Mouse (Mus musculus) intestine, embryonic 15.5 days (tissue): ENCODE measurements at regions not wholly inside any gene's neighbourhood (a gene's known extent, or its start where the extent isn't known, plus 50 kb on each side); places are given as distances from the start of the nearest gene placed in this dataset.

Source experiments
- ATAC-seq: fragments of 200-750 bp; cut with Nextera tagmentation; 2 replicates; pipeline ENCODE4 v1.8.0; 2017; ENCODE audit warnings: moderate TSS enrichment, moderate library complexity
- H3K27ac ChIP-seq: fragments of 300-500 bp; sonication (generic); 2 replicates; pipeline ENCODE4 v1.5.1; 2015; ENCODE audit warnings: mild to moderate bottlenecking, inconsistent platforms
- H3K27me3 ChIP-seq: fragments of 300-500 bp; sonication (generic); replicated peaks from 2 replicates; pipeline ENCODE4 v1.6.1; 2015; ENCODE audit warnings: inconsistent platforms
- H3K36me3 ChIP-seq: fragments of 300-500 bp; sonication (generic); 2 replicates; pipeline ENCODE4 v1.6.1; 2015; ENCODE audit warnings: inconsistent platforms
- H3K4me1 ChIP-seq: fragments of 300-500 bp; sonication (generic); replicated peaks from 2 replicates; pipeline ENCODE4 v1.6.1; 2015; ENCODE audit warnings: inconsistent platforms
- H3K4me2 ChIP-seq: fragments of 300-500 bp; sonication (generic); replicated peaks from 2 replicates; pipeline ENCODE4 v1.6.1; 2015; ENCODE audit warnings: mild to moderate bottlenecking, inconsistent platforms
- H3K4me3 ChIP-seq: fragments of 300-500 bp; sonication (generic); replicated peaks from 2 replicates; pipeline ENCODE4 v1.5.1; 2015; ENCODE audit warnings: inconsistent platforms
- H3K9ac ChIP-seq: fragments of 300-500 bp; sonication (generic); 2 replicates; pipeline ENCODE4 v1.6.1; 2015; ENCODE audit warnings: inconsistent platforms
- H3K9me3 ChIP-seq: fragments of 300-500 bp; sonication (generic); 2 replicates; pipeline ENCODE4 v1.6.1; 2016; ENCODE audit warnings: inconsistent platforms
- WGBS: fragments of 180-500 bp; shearing (Covaris S2); methylation state at CpG from one replicate; pipeline ENCODE4 v1.1.7; 2015; 5-methylcytosine and 5-hydroxymethylcytosine counted together

DNA sequence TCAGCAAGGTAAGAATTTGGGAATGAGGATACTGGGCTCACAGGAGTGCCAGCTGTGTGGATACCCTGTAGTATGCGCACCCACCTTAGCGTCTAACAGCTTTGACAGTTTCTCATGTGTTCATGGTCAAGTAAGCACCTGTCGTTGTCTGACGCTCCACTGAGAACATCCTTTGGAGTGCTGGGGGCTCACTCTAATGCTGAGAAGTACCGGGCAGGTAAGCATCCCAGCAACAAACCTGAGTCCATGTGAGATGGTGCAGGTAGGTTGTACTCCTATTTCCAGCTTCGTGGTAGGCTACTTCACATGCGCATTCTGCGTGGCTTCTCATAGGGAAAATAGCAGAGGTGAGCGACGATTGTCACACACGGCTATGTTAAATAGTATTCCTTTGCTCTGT, 129.3 kb upstream of the Dkk2 start:
- Histone ChIP-seq H3K9ac (no peak overlapping the region), H3K27me3 (no peaks in the 10 kb centered on the region), H3K9me3 (no peaks in the 10 kb centered on the region), H3K4me1 (no peaks in the 10 kb centered on the region), H3K27ac (no peak overlapping the region), H3K36me3 (no peaks in the 10 kb centered on the region), H3K4me2 (no peak overlapping the region), H3K4me3 (no peak overlapping the region)
- no peak for ATAC-seq
- 93% methylated on average over 11 of the region's 11 CpGs for WGBS

DNA sequence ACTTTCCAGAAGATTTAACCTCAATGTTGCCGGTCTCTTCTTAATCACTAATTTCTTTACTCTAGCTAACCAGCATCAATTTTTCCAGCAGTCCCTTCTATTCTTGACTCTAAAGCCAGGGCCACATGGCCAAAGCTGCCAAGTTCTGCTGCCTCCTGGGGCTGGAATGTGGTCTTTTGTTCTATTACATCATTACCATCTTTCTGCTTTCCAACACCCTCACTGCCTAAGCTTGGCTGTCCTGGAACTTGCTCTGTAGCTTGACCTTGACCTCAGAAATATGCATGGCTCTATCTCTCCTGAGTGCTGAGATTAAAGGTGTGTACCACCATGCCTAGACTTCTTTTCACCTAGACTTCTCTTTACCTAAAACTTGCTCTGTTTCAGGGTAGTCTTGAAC, 124.5 kb upstream of the Dkk2 start:
- H3K27ac ChIP-seq = no peak overlapping the region
- no peaks in the 10 kb centered on the region for H3K9me3 ChIP-seq
- no peak overlapping the region for H3K4me3 ChIP-seq
- no peaks in the 10 kb centered on the region for H3K36me3 ChIP-seq
- no peak overlapping the region for H3K9ac ChIP-seq
- no peaks in the 10 kb centered on the region for H3K27me3 ChIP-seq
- WGBS = 91% methylated on average over 1 of the region's 1 CpGs
- H3K4me1 ChIP-seq = no peaks in the 10 kb centered on the region
- no peak for ATAC-seq
- no peak overlapping the region for H3K4me2 ChIP-seq

DNA sequence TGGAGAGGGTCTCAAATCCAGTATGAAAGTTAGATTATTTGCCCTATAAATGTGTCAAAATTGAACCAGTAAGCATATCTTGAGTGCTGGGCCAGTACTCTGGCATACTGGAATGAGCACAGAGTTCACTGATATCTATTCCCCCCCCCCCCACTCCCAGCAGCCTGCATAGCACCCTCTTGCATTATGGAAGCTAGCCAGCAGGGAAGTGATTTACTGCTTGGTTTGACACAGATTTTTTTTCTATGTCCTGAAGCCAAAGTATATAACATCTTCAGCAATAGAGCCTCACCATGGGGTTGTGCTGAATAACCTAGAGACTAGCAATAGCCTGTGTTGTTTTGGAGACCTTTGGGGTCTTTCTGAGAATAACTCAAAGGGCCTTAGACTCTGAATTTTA, 123.5 kb upstream of the Dkk2 start:
- no peaks in the 10 kb centered on the region for H3K4me1 ChIP-seq
- ATAC-seq = no peak
- H3K9me3 ChIP-seq = no peaks in the 10 kb centered on the region
- no peak overlapping the region for H3K27ac ChIP-seq
- no peaks in the 10 kb centered on the region for H3K27me3 ChIP-seq
- no peaks in the 10 kb centered on the region for H3K36me3 ChIP-seq
- H3K4me3 ChIP-seq = no peak overlapping the region
- no peak overlapping the region for H3K4me2 ChIP-seq
- no peak overlapping the region for H3K9ac ChIP-seq

DNA sequence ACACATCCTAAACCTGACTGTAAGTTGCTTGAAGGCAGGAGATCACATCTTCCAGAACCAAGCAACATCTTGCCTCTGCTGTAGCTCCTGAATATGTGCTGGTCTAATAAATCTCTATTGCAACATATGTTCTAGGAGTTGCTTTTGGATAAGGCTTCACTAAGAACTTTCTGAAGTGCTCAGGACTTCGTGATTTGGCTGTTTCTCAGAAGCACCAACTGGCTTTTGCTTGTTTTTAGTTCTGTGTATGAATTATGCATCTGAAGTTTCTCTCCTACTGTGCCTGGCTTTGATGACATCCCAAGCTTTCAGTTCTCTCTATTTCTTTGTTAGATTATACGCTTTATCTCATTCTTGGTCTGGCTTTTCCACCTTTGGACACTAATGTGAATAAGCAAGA, 122.2 kb upstream of the Dkk2 start:
- no peaks in the 10 kb centered on the region for H3K36me3 ChIP-seq
- no peaks in the 10 kb centered on the region for H3K9me3 ChIP-seq
- H3K27ac ChIP-seq = no peak overlapping the region
- no peak overlapping the region for H3K4me3 ChIP-seq
- WGBS = 81% methylated on average over 2 of the region's 2 CpGs
- no peak overlapping the region for H3K4me2 ChIP-seq
- ATAC-seq = no peak
- H3K4me1 ChIP-seq = no peaks in the 10 kb centered on the region
- no peak overlapping the region for H3K9ac ChIP-seq
- no peaks in the 10 kb centered on the region for H3K27me3 ChIP-seq

DNA sequence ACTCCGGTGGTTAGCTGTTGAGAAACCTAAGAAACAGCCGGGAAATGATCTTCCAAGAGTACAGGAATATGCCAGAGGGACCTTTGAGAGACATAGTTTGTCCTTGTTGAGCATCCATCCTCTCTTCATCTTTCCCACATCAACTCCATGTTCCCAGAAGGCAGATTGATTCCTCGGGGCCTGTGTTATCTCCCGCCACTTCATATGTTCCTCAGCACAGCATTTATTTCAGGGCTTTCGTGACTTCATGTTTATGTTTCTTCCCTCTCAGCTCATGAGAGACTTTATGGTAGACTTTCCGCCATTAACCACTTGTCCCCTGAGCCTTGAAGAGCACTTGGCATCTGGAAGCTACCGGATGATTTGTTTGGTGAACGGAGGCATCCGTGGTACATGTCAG, 120.1 kb upstream of the Dkk2 start:
- Histone ChIP-seq H3K4me3 (no peak overlapping the region), H3K27me3 (no peaks in the 10 kb centered on the region), H3K9ac (no peak overlapping the region), H3K36me3 (no peaks in the 10 kb centered on the region), H3K27ac (no peak overlapping the region), H3K4me1 (no peaks in the 10 kb centered on the region), H3K9me3 (no peaks in the 10 kb centered on the region), H3K4me2 (no peak overlapping the region)
- WGBS = 87% methylated on average over 9 of the region's 9 CpGs
- ATAC-seq = no peak

DNA sequence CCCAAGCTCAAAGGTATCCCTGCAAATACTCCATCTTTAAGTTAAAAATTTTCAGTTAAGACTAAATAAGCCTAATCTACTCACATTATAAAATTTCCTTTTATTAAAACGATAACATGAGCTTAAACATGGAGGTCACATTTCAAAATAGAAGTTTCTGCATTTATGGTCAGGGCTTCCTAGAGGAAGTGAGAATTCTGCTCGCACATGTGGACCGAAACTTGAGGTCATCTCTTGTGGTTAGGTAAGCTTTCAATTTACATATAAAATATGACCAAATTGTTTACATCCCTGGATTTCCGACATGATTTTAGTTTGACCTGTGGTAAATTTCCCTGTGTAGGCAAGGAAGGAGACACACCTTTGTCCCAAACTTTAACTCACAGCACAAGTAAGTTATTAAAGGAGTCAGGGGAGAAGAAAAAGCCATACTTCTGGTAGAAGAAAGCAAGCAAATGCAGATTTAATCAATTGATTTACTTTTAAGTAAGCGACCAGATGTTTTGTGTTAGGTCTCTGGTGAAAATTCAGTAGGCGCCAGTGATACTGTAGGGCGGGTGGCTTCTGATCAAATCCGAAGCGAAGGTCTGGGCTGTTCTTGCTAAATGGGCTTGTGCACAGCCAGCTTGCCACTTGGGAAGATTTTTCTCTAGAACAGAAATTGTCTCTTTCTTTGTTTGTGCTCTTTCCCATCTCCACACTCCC, 119.5 kb upstream of the Dkk2 start:
- H3K27me3 ChIP-seq = no peaks in the 10 kb centered on the region
- no peak overlapping the region for H3K27ac ChIP-seq
- WGBS = 83% methylated on average over 9 of the region's 9 CpGs
- no peaks in the 10 kb centered on the region for H3K9me3 ChIP-seq
- no peak overlapping the region for H3K4me2 ChIP-seq
- ATAC-seq = no peak
- H3K4me1 ChIP-seq = no peaks in the 10 kb centered on the region
- H3K9ac ChIP-seq = no peak overlapping the region
- H3K36me3 ChIP-seq = no peaks in the 10 kb centered on the region
- no peak overlapping the region for H3K4me3 ChIP-seq

DNA sequence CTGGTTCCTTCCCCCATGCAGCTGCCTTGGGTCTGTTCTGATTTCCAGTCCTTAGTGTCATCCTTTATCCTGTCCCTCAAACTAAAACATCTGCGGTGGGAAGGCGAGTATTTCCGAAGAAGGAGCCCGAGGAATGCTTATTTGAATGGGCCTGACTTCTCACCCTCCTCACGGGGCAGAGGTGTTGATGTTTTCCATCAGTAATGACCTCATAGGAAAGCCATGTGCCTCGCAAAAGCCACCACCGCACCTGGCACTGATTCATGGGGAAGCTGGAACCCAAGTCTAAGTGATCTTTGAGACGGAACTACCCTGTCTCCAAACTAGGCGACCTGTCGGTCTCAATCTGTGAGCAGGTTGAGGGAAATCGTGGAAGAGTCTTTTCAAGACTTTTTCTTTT, 117.8 kb upstream of the Dkk2 start:
- H3K4me2 ChIP-seq = no peak overlapping the region
- no peak overlapping the region for H3K4me3 ChIP-seq
- WGBS = 60% methylated on average over 11 of the region's 11 CpGs
- no peaks in the 10 kb centered on the region for H3K27me3 ChIP-seq
- H3K27ac ChIP-seq = no peak overlapping the region
- ATAC-seq = no peak
- H3K4me1 ChIP-seq = no peaks in the 10 kb centered on the region
- no peak overlapping the region for H3K9ac ChIP-seq
- H3K36me3 ChIP-seq = no peaks in the 10 kb centered on the region
- H3K9me3 ChIP-seq = no peaks in the 10 kb centered on the region

DNA sequence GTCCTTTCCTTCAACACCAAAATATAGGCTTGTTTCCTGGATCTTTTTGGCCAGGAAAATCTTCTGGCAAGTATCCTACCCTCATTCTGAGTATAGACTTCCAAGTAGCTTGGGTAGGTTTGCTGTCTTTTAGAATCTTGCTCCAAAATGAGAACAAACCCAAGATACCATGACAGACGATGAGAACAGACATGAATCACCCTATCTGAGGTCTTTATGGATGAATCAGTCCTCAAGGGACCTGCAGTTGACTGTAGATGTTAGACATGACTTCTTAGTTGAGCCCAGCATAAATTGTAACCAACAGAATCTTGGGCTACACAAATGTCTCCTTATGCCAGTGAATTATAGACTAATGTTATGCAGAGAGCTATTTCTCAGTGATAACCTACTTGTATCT, 114.3 kb upstream of the Dkk2 start:
- Histone ChIP-seq H3K27ac (no peak overlapping the region), H3K4me2 (no peak overlapping the region), H3K4me1 (no peaks in the 10 kb centered on the region), H3K9ac (no peak overlapping the region), H3K9me3 (no peaks in the 10 kb centered on the region), H3K4me3 (no peak overlapping the region), H3K27me3 (no peaks in the 10 kb centered on the region), H3K36me3 (no peaks in the 10 kb centered on the region)
- ATAC-seq = no peak
- 63% methylated on average over 1 of the region's 1 CpGs for WGBS

DNA sequence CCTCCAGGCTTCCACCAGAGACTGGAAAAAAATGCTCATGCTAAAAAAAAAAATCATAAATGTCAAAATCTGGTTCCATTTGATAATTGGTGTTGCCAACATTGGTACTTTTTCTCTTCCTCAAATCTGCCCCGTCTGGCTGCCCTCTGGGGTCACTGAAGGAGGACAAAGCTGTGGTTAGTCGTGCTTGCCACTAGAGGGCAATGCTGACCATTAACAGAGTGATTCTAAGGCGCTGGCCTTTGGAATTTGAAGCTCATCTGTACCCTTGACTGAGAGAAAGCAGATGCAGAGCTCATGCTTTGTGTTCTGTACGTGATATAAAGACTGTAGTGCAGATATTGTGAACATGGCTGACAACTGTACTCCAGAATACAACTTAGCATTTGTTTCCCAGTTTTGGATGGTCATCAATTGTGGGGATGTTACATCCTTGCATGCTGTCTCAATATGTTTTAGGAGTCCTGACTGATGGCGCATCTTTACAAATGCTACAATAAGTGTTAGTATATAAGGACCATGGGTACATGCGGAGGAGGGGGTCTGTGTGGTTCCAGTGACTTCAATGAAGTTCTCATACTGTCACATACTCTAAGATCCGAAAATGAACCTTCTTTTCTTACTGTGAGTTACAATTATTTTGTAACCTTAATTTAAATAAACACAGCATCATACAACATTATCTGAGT, 109.0 kb upstream of the Dkk2 start:
- Histone ChIP-seq H3K27me3 (no peaks in the 10 kb centered on the region), H3K4me3 (no peak overlapping the region), H3K9me3 (no peaks in the 10 kb centered on the region), H3K36me3 (no peaks in the 10 kb centered on the region), H3K27ac (no peak overlapping the region), H3K9ac (no peak overlapping the region), H3K4me1 (no peaks in the 10 kb centered on the region), H3K4me2 (no peak overlapping the region)
- ATAC-seq = peak; percentile 86
- 34% methylated on average over 7 of the region's 7 CpGs for WGBS

DNA sequence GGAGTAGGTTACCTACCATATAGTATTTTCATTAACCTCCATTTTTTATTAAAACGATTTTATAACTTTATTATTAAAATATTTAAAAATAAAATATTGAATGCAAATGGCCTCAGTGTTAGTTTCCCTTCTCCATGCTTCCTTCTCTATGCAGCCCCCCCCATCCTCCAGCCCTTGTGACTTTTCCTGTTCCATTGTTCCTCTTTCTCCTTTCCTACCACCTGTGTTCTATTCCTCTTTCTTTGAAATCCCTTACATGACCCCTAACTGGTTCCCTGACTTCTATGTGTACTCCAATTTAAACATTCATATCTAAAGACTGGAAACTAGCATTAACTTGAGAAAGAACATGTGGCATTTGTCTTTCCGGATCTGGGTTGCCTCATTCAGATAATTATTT, 101.8 kb upstream of the Dkk2 start:
- H3K4me1 ChIP-seq = no peaks in the 10 kb centered on the region
- no peak overlapping the region for H3K4me2 ChIP-seq
- ATAC-seq = no peak
- no peak overlapping the region for H3K4me3 ChIP-seq
- no peaks in the 10 kb centered on the region for H3K36me3 ChIP-seq
- H3K9ac ChIP-seq = no peak overlapping the region
- H3K27me3 ChIP-seq = no peaks in the 10 kb centered on the region
- WGBS = 83% methylated on average over 2 of the region's 2 CpGs
- no peak overlapping the region for H3K27ac ChIP-seq
- no peaks in the 10 kb centered on the region for H3K9me3 ChIP-seq

DNA sequence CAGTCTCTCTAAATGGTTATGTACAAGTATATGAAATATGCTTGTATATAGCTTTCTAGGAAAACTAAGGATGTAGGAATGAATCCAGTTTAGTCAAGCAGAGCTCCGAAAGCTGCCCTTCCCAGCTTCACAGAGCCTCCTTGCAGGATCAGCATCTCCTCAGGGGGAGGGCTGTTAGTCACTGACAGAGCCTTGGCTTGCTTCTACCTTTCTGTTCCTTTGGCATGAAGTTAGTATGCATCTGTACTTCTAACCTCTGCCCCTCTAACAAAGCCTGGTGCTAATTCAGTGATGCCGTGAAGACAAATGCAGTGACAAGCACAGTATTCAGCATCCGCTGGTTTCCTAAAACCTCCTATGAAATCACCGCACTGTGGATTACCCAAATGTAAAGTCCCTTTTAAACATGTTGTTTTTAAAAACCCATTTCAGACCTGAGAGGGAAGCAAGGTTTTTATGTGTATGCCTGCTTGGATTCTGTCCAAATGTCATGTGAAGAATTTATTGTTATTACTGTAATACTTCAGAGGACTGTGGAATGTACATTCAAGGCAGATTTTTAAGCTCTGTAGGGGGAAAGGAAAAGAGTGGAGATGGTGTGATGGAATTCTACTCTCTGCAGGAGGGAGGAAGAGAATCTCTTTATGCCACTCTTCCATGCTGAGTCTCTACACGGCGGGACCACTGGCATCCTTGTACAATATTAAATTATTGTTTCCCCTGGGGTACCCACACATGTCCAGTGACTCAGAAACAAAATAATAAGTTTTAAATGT, 86.1 kb upstream of the Dkk2 start:
- ATAC-seq = no peak
- H3K9ac ChIP-seq = no peak overlapping the region
- 49% methylated on average over 6 of the region's 6 CpGs for WGBS
- no peak overlapping the region for H3K4me2 ChIP-seq
- H3K27ac ChIP-seq = no peak overlapping the region
- no peaks in the 10 kb centered on the region for H3K9me3 ChIP-seq
- no peak overlapping the region for H3K4me3 ChIP-seq
- no peaks in the 10 kb centered on the region for H3K27me3 ChIP-seq
- H3K36me3 ChIP-seq = no peaks in the 10 kb centered on the region
- no peaks in the 10 kb centered on the region for H3K4me1 ChIP-seq

DNA sequence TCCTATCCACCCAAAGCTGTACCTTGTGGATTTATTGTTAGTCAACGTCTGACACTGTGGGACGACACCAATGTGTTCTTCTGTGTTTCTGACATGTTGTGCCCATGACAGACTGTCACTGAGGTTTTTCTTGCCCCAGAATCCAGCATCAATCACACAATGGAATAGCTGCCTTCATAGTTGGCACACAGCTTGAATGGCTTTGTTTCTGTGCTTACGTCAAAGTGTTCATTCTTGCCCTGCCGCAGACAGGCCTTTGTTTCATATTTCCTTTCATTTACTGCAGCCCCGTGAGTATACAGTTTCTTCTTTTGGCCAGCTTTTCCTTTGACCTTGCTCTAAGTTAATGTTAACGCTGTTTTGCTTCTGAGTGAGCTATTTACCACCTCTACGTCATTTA, 78.9 kb upstream of the Dkk2 start:
- H3K4me3 ChIP-seq = no peak overlapping the region
- H3K4me1 ChIP-seq = no peaks in the 10 kb centered on the region
- whole genome bisulfite sequencing = 77% methylated on average over 7 of the region's 7 CpGs
- H3K9ac ChIP-seq = no peak overlapping the region
- no peak overlapping the region for H3K4me2 ChIP-seq
- no peaks in the 10 kb centered on the region for H3K36me3 ChIP-seq
- H3K27me3 ChIP-seq = no peaks in the 10 kb centered on the region
- H3K9me3 ChIP-seq = no peaks in the 10 kb centered on the region
- no peak overlapping the region for H3K27ac ChIP-seq
- no peak for ATAC-seq

DNA sequence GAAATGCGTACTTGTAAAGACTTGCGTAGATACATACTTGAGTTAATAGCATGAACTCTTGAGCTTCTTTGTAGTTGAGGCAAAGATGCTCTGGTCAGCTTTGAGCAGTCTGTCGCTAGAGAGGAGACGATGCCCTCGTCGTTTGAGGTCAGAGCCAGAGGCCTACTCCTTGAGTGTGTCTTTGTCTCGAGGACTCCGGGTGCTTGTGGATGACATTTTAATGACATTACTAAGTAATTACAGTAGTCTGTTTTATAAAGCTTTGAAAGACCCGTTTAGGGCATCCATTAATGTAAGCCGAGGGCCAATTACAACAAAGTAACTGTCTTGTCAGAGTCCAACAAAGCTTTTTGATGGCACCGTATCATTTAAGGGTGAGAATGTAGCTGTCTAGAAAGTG, 78.2 kb upstream of the Dkk2 start:
- Histone ChIP-seq H3K27ac (no peak overlapping the region), H3K4me3 (no peak overlapping the region), H3K36me3 (no peaks in the 10 kb centered on the region), H3K9me3 (no peaks in the 10 kb centered on the region), H3K27me3 (no peaks in the 10 kb centered on the region), H3K4me1 (no peaks in the 10 kb centered on the region), H3K4me2 (no peak overlapping the region), H3K9ac (no peak overlapping the region)
- no peak for ATAC-seq
- WGBS = 62% methylated on average over 11 of the region's 11 CpGs
